9 mouse cellular contexts compared by ENCODE assay signal in the genomic region with DNA sequence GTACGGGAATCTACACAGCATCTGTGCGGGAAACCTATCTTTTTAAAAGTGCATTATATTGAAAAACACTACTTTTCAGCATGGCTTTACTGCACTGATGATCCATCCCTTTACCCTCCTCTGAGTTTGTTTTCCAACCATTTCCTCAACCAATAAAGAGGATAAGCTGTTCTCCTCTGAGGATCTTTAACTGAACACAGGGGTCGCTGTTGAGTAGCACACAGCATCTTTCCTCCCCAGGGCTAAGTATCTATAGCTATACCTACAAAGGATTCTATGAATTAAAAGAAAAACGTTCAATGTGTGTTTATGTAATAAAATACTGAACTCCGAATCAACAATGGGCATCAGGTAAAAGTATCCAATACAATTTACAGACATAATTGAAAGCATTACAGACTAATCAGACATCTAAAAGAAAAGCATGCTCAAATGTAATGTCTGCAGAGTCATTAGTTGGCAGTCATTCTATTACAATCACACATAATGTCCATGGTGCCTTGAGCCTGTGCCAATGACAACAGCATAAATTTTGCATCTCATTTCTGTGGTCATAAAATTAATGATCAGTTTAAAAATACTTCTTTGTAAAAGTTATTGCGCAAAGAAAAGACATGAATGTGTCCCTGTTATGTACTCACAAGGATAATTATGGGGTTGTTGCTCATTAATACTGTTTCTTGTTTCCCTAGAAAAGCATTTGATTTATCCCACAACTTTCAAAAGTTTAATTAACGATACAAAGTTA. TPM values are rescaled to one million over a fixed set of nuclear protein-coding genes. Genes with fewer than 3 reads are reported as not detected.
DNase-seq lines count a peak whose midpoint lies in the region; ATAC-seq and TF ChIP-seq lines count a peak whose summit lies in the region.
"Had no signal": no experiment of that assay in that cellular context is flagged by ENCODE, and none has a peak within 500 bp of the region (broad histone marks: within the 10 kb centered on the region; RNA-seq: fewer than 3 reads in every experiment).

No protein-coding gene starts in this region.

- H3K27me3 ChIP-seq in lung, embryonic 14.5 days (ENCODE audit: insufficient read depth, low read length), result no peaks in the 10 kb centered on the region
- H3K27me3 ChIP-seq in neural tube, embryonic 14.5 days (ENCODE audit: control insufficient read depth, insufficient read depth, low read length), result no peaks in the 10 kb centered on the region

- no peaks in the 10 kb centered on the region for H3K36me3 ChIP-seq in lung, embryonic 14.5 days (ENCODE audit: insufficient read depth)
- H3K36me3 ChIP-seq in neural tube, embryonic 14.5 days (ENCODE audit: control insufficient read depth, insufficient read depth, low read length), result no peaks in the 10 kb centered on the region
- H3K36me3 ChIP-seq: embryonic facial prominence, embryonic 12.5 days had no signal

- TF ChIP-seq POLR2A in lung, adult 2 months (IDR thresholded peaks at IDR 0.05; ENCODE audit: borderline replicate concordance, extremely low read depth, low read depth, low read length), result no peak

- H3K4me2 ChIP-seq in lung, embryonic 14.5 days, result no peak overlapping the region
- no peak overlapping the region for H3K4me2 ChIP-seq in neural tube, embryonic 14.5 days (ENCODE audit: low read depth, low read length)
- H3K4me2 ChIP-seq: embryonic facial prominence, embryonic 12.5 days had no signal

- DNase-seq in adrenal gland, adult 8-10 months, result peak; percentile 38
- DNase-seq in adrenal gland, postnatal 25 days, result no peak
- peak; percentile 87 for DNase-seq in lung, embryonic 14.5 days
- DNase-seq in lung, adult 2 months, result no peak
- DNase-seq in embryo, embryonic 10.5 days (ENCODE audit: low spot score), result peak; percentile 73
- no peak for DNase-seq in right cerebral cortex, postnatal 14 days

- H3K4me1 ChIP-seq in lung, embryonic 14.5 days (ENCODE audit: insufficient read depth), result 0 out of 2 replicates have a peak, but pooled peaks cover 2% of the 10 kb centered on the region
- no peaks in the 10 kb centered on the region; the same call in 1 of the 2 replicates for H3K4me1 ChIP-seq in lung, adult 2 months (ENCODE audit: control insufficient read depth, insufficient read depth, low read length)
- peaks cover 3% of the 10 kb centered on the region; the same call in 1 of the 2 replicates for H3K4me1 ChIP-seq in neural tube, embryonic 14.5 days (ENCODE audit: control insufficient read depth, insufficient read depth, low read length)
- H3K4me1 ChIP-seq: embryonic facial prominence, embryonic 12.5 days had no signal

- peak; percentile 74 for ATAC-seq in lung, embryonic 14.5 days (ENCODE audit: insufficient read depth)
- peak; percentile 68 for ATAC-seq in neural tube, embryonic 14.5 days (ENCODE audit: low read depth)
- no peak for ATAC-seq in monocyte, adult 5-6 weeks (replicated peaks; ENCODE audit: insufficient number of reproducible peaks, low FRiP score, low TSS enrichment, poor library complexity, severe bottlenecking)

- no peaks in the 10 kb centered on the region for H3K9me3 ChIP-seq in lung, embryonic 14.5 days (ENCODE audit: low read depth, low read length)
- no peaks in the 10 kb centered on the region for H3K9me3 ChIP-seq in neural tube, embryonic 14.5 days (ENCODE audit: control insufficient read depth, low read length)
- H3K9me3 ChIP-seq: embryonic facial prominence, embryonic 12.5 days had no signal

- H3K9ac ChIP-seq in lung, embryonic 14.5 days, result no peak overlapping the region
- no peak overlapping the region for H3K9ac ChIP-seq in neural tube, embryonic 14.5 days (replicated peaks; ENCODE audit: low read depth, low read length)
- H3K9ac ChIP-seq: embryonic facial prominence, embryonic 12.5 days had no signal

- H3K4me3 ChIP-seq in lung, embryonic 14.5 days (ENCODE audit: low read depth, low read length), result no peak overlapping the region
- no peak overlapping the region for H3K4me3 ChIP-seq in lung, adult 2 months (replicated peaks; ENCODE audit: extremely low read depth, low read depth, low read length)
- H3K4me3 ChIP-seq in neural tube, embryonic 14.5 days (ENCODE audit: low read depth, low read length), result no peak overlapping the region
- H3K4me3 ChIP-seq: embryonic facial prominence, embryonic 12.5 days had no signal

- no peak overlapping the region for H3K27ac ChIP-seq in lung, embryonic 14.5 days (ENCODE audit: low read depth)
- H3K27ac ChIP-seq in neural tube, embryonic 14.5 days (ENCODE audit: low read depth, low read length), result no peak overlapping the region
- H3K27ac ChIP-seq: embryonic facial prominence, embryonic 12.5 days had no signal

- TF ChIP-seq CTCF in lung, embryonic 14.5 days (IDR thresholded peaks at IDR 0.05; ENCODE audit: low read depth), result peak; percentile 69
- no peak for TF ChIP-seq CTCF in lung, adult 2 months (IDR thresholded peaks at IDR 0.05; ENCODE audit: insufficient read depth, low read length)

- 42% methylated on average over 7 of the region's 7 CpGs for WGBS in lung, embryonic 14.5 days
- 57% methylated on average over 7 of the region's 7 CpGs for WGBS in lung, adult 2 months
- WGBS in neural tube, embryonic 14.5 days, result 27% methylated on average over 7 of the region's 7 CpGs

RNA-seq across cellular contexts. Expression of a gene that starts 13.8 kb away (rescaled TPM):
- 10 to 100 TPM; 43.7 to 73.2 (median 54.2) TPM for total RNA-seq in adrenal gland, adult 8-10 months (2022)
- total RNA-seq in adrenal gland, postnatal 25 days (2021), result 40.9 and 48.2 TPM in 2 replicates
- polyA plus RNA-seq in lung, embryonic 14.5 days (2014; fragmentation: Nextera tagmentation; extraction: Ambion mirVana), result 61.2 and 67.4 TPM in 2 replicates
- 13.7 and 25.4 TPM in 2 replicates for polyA plus RNA-seq in lung, adult 2 months (2012; rRNA removed)
- 26.1 and 31.5 TPM in 2 replicates for polyA plus RNA-seq in neural tube, embryonic 14.5 days (2014; fragmentation: Nextera tagmentation; extraction: Ambion mirVana)
- total RNA-seq in monocyte, adult 5-6 weeks (2017), result 216 to 281 TPM (median 262 TPM) in 3 replicates

Comparison
In these comparisons a context has a peak if more than half of its experiments do, and no peak if none do; other contexts are left out.
1. DNase-seq: peak in adrenal gland, adult 8-10 months (single experiment), lung, embryonic 14.5 days (single experiment) and embryo, embryonic 10.5 days (single experiment); none in adrenal gland, postnatal 25 days (single experiment), lung, adult 2 months (single experiment) and right cerebral cortex, postnatal 14 days (single experiment).